Comparison of ENCODE assay signal across 8 mouse cellular contexts in the genomic region with DNA sequence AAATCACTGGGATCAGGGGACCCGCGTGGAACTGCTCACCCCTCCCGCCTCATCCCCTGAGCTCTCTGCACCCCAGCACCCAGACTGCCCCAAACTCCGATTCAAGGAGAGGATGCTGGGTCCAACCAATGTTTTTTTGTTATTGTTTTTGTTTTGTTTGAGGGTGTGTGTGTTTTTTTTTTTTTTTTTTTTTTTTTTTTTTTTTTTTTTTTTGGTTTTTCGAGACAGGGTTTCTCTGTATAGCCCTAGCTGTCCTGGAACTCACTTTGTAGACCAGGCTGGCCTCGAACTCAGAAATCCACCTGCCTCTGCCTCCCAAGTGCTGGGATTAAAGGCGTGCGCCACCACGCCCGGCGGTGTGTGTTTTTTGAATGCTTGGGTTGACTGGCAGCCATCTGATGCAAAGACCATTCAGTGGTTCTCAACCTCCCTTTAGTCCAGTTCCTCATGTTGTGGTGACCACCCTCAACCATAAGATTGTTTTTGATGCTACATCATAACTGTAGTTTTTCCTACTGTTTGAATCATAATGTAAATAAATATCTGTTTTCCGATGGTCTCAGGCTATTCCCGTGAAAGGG.
DNase-seq lines count a peak whose midpoint lies in the region; ATAC-seq and TF ChIP-seq lines count a peak whose summit lies in the region.
"Not testable (repeated sequence)": the region's sequence is repeated elsewhere in the genome, so short reads cannot be mapped to it uniquely, and the experiment has no call there.

No protein-coding gene starts in this region.

- H3K36me3 ChIP-seq in C2C12 (ENCODE audit: control insufficient read depth, insufficient read depth); embryonic facial prominence, embryonic 13.5 days; hindbrain, embryonic 12.5 days; kidney, embryonic 16.5 days (ENCODE audit: insufficient read depth, low read length); liver, embryonic 13.5 days; midbrain, embryonic 11.5 days (ENCODE audit: control insufficient read depth, insufficient read depth, low read length): not testable (repeated sequence)

- not testable (repeated sequence) for H3K79me2 ChIP-seq in C2C12 (ENCODE audit: control insufficient read depth, insufficient read depth)

- H3K4me1 ChIP-seq in embryonic facial prominence, embryonic 13.5 days, result peaks cover 15% of the 10 kb centered on the region
- peaks cover 17% of the 10 kb centered on the region for H3K4me1 ChIP-seq in hindbrain, embryonic 12.5 days
- peaks cover 14% of the 10 kb centered on the region; the same call in 1 of the 2 replicates for H3K4me1 ChIP-seq in kidney, embryonic 16.5 days (ENCODE audit: insufficient read depth, low read length)
- H3K4me1 ChIP-seq in liver, embryonic 13.5 days (replicated peaks), result peaks cover 11% of the 10 kb centered on the region
- peaks cover 16% of the 10 kb centered on the region for H3K4me1 ChIP-seq in midbrain, embryonic 11.5 days (ENCODE audit: control insufficient read depth, insufficient read depth, low read length)
- not testable (repeated sequence) for H3K4me1 ChIP-seq in olfactory bulb, adult 2 months (ENCODE audit: control insufficient read depth, insufficient read depth, low read length)

- not testable (repeated sequence) for TF ChIP-seq POLR2A in olfactory bulb, adult 2 months (IDR thresholded peaks at IDR 0.05; ENCODE audit: insufficient read depth, low read depth, low read length)

- not testable (repeated sequence) for H3K4me3 ChIP-seq in C2C12 (ENCODE audit: insufficient read depth, poor library complexity, severe bottlenecking)
- H3K4me3 ChIP-seq in embryonic facial prominence, embryonic 13.5 days, result peak overlapping the region; percentile 50
- peak overlapping the region; percentile 73 for H3K4me3 ChIP-seq in gastrocnemius, adult 2 months
- H3K4me3 ChIP-seq in hindbrain, embryonic 12.5 days, result peak overlapping the region; percentile 35
- H3K4me3 ChIP-seq in kidney, embryonic 16.5 days (ENCODE audit: low read length), result peak overlapping the region; percentile 52
- peak overlapping the region; percentile 53 for H3K4me3 ChIP-seq in liver, embryonic 13.5 days (replicated peaks)
- peak overlapping the region; percentile 18 for H3K4me3 ChIP-seq in midbrain, embryonic 11.5 days (ENCODE audit: low read depth, low read length)
- peak overlapping the region; percentile 58 for H3K4me3 ChIP-seq in olfactory bulb, adult 2 months (ENCODE audit: insufficient read depth, low read depth, low read length)

- peak overlapping the region; percentile 41 for H3ac ChIP-seq in C2C12 (ENCODE audit: control insufficient read depth, insufficient read length, low read depth)

- 64% methylated on average over 12 of the region's 13 CpGs for WGBS in embryonic facial prominence, embryonic 13.5 days
- 66% methylated on average over 12 of the region's 13 CpGs for WGBS in hindbrain, embryonic 12.5 days
- 65% methylated on average over 11 of the region's 13 CpGs for WGBS in kidney, embryonic 16.5 days
- WGBS in liver, embryonic 13.5 days (ENCODE audit: insufficient replicate concordance), result 57% methylated on average over 11 of the region's 13 CpGs
- whole genome bisulfite sequencing in midbrain, embryonic 11.5 days, result 56% methylated on average over 11 of the region's 13 CpGs
- 62% methylated on average over 13 of the region's 13 CpGs for WGBS in olfactory bulb, adult 2 months

- H3K4me2 ChIP-seq in embryonic facial prominence, embryonic 13.5 days, result peak overlapping the region; percentile 81
- H3K4me2 ChIP-seq in hindbrain, embryonic 12.5 days (replicated peaks), result peak overlapping the region; percentile 67
- H3K4me2 ChIP-seq in kidney, embryonic 16.5 days (replicated peaks; ENCODE audit: low read depth, low read length), result peak overlapping the region; percentile 78
- H3K4me2 ChIP-seq in liver, embryonic 13.5 days, result peak overlapping the region; percentile 69
- peak overlapping the region; percentile 45 for H3K4me2 ChIP-seq in midbrain, embryonic 11.5 days

- not testable (repeated sequence) for TF ChIP-seq CTCF in C2C12 (IDR thresholded peaks at IDR 0.05; ENCODE audit: control insufficient read depth, insufficient read depth, insufficient read length); gastrocnemius, adult 2 months (IDR thresholded peaks at IDR 0.05); olfactory bulb, adult 2 months (IDR thresholded peaks at IDR 0.05; ENCODE audit: insufficient read depth, low read depth, low read length)

- intact Hi-C loops in gastrocnemius, adult 2 months (cut with DNase I), result not testable (repeated sequence)

- H3K9me3 ChIP-seq in embryonic facial prominence, embryonic 13.5 days; hindbrain, embryonic 12.5 days (replicated peaks); kidney, embryonic 16.5 days (ENCODE audit: low read length); liver, embryonic 13.5 days (replicated peaks); midbrain, embryonic 11.5 days (ENCODE audit: control insufficient read depth, low read length): not testable (repeated sequence)

- not testable (repeated sequence) for H3K27me3 ChIP-seq in C2C12 (ENCODE audit: control insufficient read depth, insufficient read depth, insufficient read length); embryonic facial prominence, embryonic 13.5 days; hindbrain, embryonic 12.5 days; kidney, embryonic 16.5 days (ENCODE audit: insufficient read depth, low read length); liver, embryonic 13.5 days; midbrain, embryonic 11.5 days (ENCODE audit: control insufficient read depth, insufficient read depth, low read length)

- H3K9ac ChIP-seq in embryonic facial prominence, embryonic 13.5 days, result peak overlapping the region; percentile 73
- peak overlapping the region; percentile 56 for H3K9ac ChIP-seq in hindbrain, embryonic 12.5 days
- H3K9ac ChIP-seq in kidney, embryonic 16.5 days (replicated peaks; ENCODE audit: low read length), result peak overlapping the region; percentile 56
- 0 out of 2 replicates have a peak overlapping the region, but pooled peaks have one; percentile 47 for H3K9ac ChIP-seq in liver, embryonic 13.5 days
- H3K9ac ChIP-seq in midbrain, embryonic 11.5 days (ENCODE audit: low read length), result peak overlapping the region; percentile 56; the same call in 1 of the 2 replicates

- H3K27ac ChIP-seq in embryonic facial prominence, embryonic 13.5 days, result peak overlapping the region; percentile 48
- peak overlapping the region; percentile 67 for H3K27ac ChIP-seq in gastrocnemius, adult 2 months
- peak overlapping the region; percentile 83 for H3K27ac ChIP-seq in hindbrain, embryonic 12.5 days
- H3K27ac ChIP-seq in kidney, embryonic 16.5 days (ENCODE audit: low read length); liver, embryonic 13.5 days; olfactory bulb, adult 2 months (ENCODE audit: insufficient read depth, low read depth, low read length): not testable (repeated sequence)
- peak overlapping the region; percentile 90 for H3K27ac ChIP-seq in midbrain, embryonic 11.5 days (ENCODE audit: low read depth, low read length)

- not testable (repeated sequence) for ATAC-seq in embryonic facial prominence, embryonic 13.5 days (ENCODE audit: insufficient number of reproducible peaks, insufficient read depth, low FRiP score, low TSS enrichment, low read depth); hindbrain, embryonic 12.5 days (ENCODE audit: low FRiP score); kidney, embryonic 16.5 days (ENCODE audit: low FRiP score, low TSS enrichment); liver, embryonic 13.5 days (ENCODE audit: low read depth); midbrain, embryonic 11.5 days (ENCODE audit: low FRiP score)

- not testable (repeated sequence) for DNase-seq in gastrocnemius, adult 2 months; liver, embryonic 13.5 days
- DNase-seq in midbrain, embryonic 11.5 days (ENCODE audit: low spot score, missing footprints), result peak; percentile 78

- H3K79me3 ChIP-seq in C2C12 (ENCODE audit: low read depth), result not testable (repeated sequence)
